Mouse (Mus musculus) CH12.LX (cell line): ENCODE data around the gene Cntn4. TPM values are rescaled to one million over a fixed set of nuclear protein-coding genes. Genes with fewer than 3 reads are reported as not detected.

ENCODE experiments used
- DNase-seq: peaks from one replicate; pipeline ENCODE4 v3.0.0-alpha.2; 2013; ENCODE audit errors: extremely low read depth
- H3K27ac ChIP-seq: 2 replicates; pipeline ENCODE4 v1.5.1; 2012; ENCODE audit warnings: low read depth, mild to moderate bottlenecking, control low read depth, moderate library complexity; ENCODE audit not compliant: insufficient read depth
- H3K27me3 ChIP-seq: replicated peaks from 2 replicates; pipeline ENCODE3; 2012; ENCODE audit warnings: inconsistent platforms
- H3K36me3 ChIP-seq, 2 experiments: replicated peaks in 1 of 2; 2 replicates each; pipeline versions ENCODE3 to v1.6.1; 2012; ENCODE audit warnings: inconsistent platforms in 1 of 2, low read length in 1 of 2, mild to moderate bottlenecking in 1 of 2, mixed read lengths in 1 of 2, moderate library complexity in 1 of 2; ENCODE audit not compliant: control insufficient read depth in 1 of 2, insufficient read depth in 1 of 2
- H3K4me1 ChIP-seq, 2 experiments: 2 replicates each; pipeline ENCODE4 v1.6.1; 2012; ENCODE audit warnings: inconsistent platforms in 1 of 2, moderate library complexity in 1 of 2; ENCODE audit not compliant: insufficient read depth in 2 of 2, control insufficient read depth in 1 of 2
- H3K4me2 ChIP-seq: 2 replicates; pipeline ENCODE4 v1.6.1; 2012; ENCODE audit warnings: low read depth, mild to moderate bottlenecking, control low read depth; ENCODE audit not compliant: poor library complexity, insufficient read depth, severe bottlenecking
- H3K4me3 ChIP-seq, 3 experiments: fragments of 150-350 bp in 1 of 3; sonication (generic) in 1 of 3; replicated peaks in 1 of 3; 2 replicates each; pipeline versions ENCODE3 to v1.5.1; 2011 to 2012; ENCODE audit warnings: low read depth in 2 of 3, low read length in 2 of 3, mild to moderate bottlenecking in 2 of 3, moderate library complexity in 2 of 3, control low read depth in 1 of 3, improper control_type of control experiment in 1 of 3, inconsistent platforms in 1 of 3, mixed read lengths in 1 of 3; ENCODE audit not compliant: poor library complexity in 1 of 3
- H3K79me2 ChIP-seq: replicated peaks from 2 replicates; pipeline ENCODE4 v1.6.1; 2012; ENCODE audit warnings: mild to moderate bottlenecking, moderate library complexity; ENCODE audit not compliant: control insufficient read depth, poor library complexity, insufficient read depth, severe bottlenecking; ENCODE audit errors: extremely low read depth
- H3K9ac ChIP-seq: 2 replicates; pipeline ENCODE4 v1.6.1; 2012; ENCODE audit warnings: low read depth, mild to moderate bottlenecking, control low read depth, moderate library complexity; ENCODE audit not compliant: insufficient read depth
- H3K9me3 ChIP-seq: replicated peaks from 2 replicates; pipeline ENCODE3; 2012; ENCODE audit warnings: low read length, inconsistent platforms, mixed read lengths
- E2F4 ChIP-seq: IDR thresholded peaks from 2 replicates; pipeline ENCODE4 v1.6.1; 2011; ENCODE audit warnings: low read depth, low read length, improper control_type of control experiment; ENCODE audit not compliant: insufficient replicate concordance
- KAT2A ChIP-seq: IDR thresholded peaks from 2 replicates; pipeline ENCODE4 v1.6.1; 2012; ENCODE audit warnings: low read length, improper control_type of control experiment, inconsistent platforms; ENCODE audit not compliant: insufficient replicate concordance
- MAX ChIP-seq: IDR thresholded peaks from 2 replicates; pipeline ENCODE4 v1.6.1; 2011; ENCODE audit warnings: low read length, improper control_type of control experiment
- MAZ ChIP-seq: IDR thresholded peaks from 2 replicates; pipeline ENCODE4 v1.6.1; 2012; ENCODE audit warnings: low read depth, mild to moderate bottlenecking, inconsistent platforms, low read length, improper control_type of control experiment, moderate library complexity
- MXI1 ChIP-seq: IDR thresholded peaks from 2 replicates; pipeline ENCODE4 v1.6.1; 2011; ENCODE audit warnings: mild to moderate bottlenecking, low read depth, low read length, improper control_type of control experiment
- NRF1 ChIP-seq: IDR thresholded peaks from 2 replicates; pipeline ENCODE4 v1.6.1; 2014; ENCODE audit warnings: low read depth, mild to moderate bottlenecking, inconsistent platforms, low read length, improper control_type of control experiment, moderate library complexity
- POLR2AphosphoS2 ChIP-seq: IDR thresholded peaks from 2 replicates; pipeline ENCODE4 v1.6.1; 2011; ENCODE audit warnings: low read depth, low read length, improper control_type of control experiment
- RCOR1 ChIP-seq: conservative IDR thresholded peaks from 2 replicates; pipeline ENCODE4 v1.6.1; 2012; ENCODE audit warnings: low read depth, mild to moderate bottlenecking, inconsistent platforms, low read length, improper control_type of control experiment
- SIN3A ChIP-seq: IDR thresholded peaks from 2 replicates; pipeline ENCODE4 v1.6.1; 2012; ENCODE audit warnings: low read length, improper control_type of control experiment, inconsistent platforms
- SMC3 ChIP-seq: IDR thresholded peaks from 2 replicates; pipeline ENCODE4 v1.6.1; 2011; ENCODE audit warnings: low read depth, low read length, improper control_type of control experiment
- TBP ChIP-seq: conservative IDR thresholded peaks from 2 replicates; pipeline ENCODE4 v1.6.1; 2011; ENCODE audit warnings: low read depth, low read length, improper control_type of control experiment
- USF1 ChIP-seq: IDR thresholded peaks from 2 replicates; pipeline ENCODE4 v1.6.1; 2014; ENCODE audit warnings: low read depth, mild to moderate bottlenecking, inconsistent platforms, low read length, improper control_type of control experiment
- USF2 ChIP-seq: conservative IDR thresholded peaks from 2 replicates; pipeline ENCODE4 v1.6.1; 2011; ENCODE audit warnings: low read depth, low read length, improper control_type of control experiment
- ZNF384 ChIP-seq: IDR thresholded peaks from 2 replicates; pipeline ENCODE4 v1.6.1; 2012; ENCODE audit warnings: low read depth, low read length, improper control_type of control experiment, inconsistent platforms
- dilution Hi-C: fragments of 300-500 bp; cut with MboI; formaldehyde crosslinking; loops from 2 replicates; pipeline ENCODE4 v1.14.3; 2020; ENCODE audit warnings: low sequenced_read_pairs; ENCODE audit not compliant: extremely low pct_unique_long_range_greater_than_20kb, extremely low pct_ligation_motif_present
- in situ Hi-C: fragments of 300-500 bp; cut with MboI; formaldehyde crosslinking; loops from 3 replicates; pipeline ENCODE4 v1.14.3; 2019; ENCODE audit warnings: low sequenced_read_pairs, low pct_ligation_motif_present, low pct_unique_long_range_greater_than_20kb, mixed read lengths
- polyA plus RNA-seq: library from polyadenylated mRNA; unstranded; fragments of >175 nt; gene quantifications from 2 replicates; pipeline ENCODE4 v1.2.1, GENCODE M21; 2012; ENCODE audit warnings: low read depth; ENCODE audit not compliant: insufficient read length
- total RNA-seq, 2 experiments: library from RNA; depleted of rRNA; stranded (reverse); fragments of 300-350 nt in 1 of 2; fragments of >200 nt in 1 of 2; gene quantifications; 2 replicates each; pipeline ENCODE4 v1.2.3; 2012 to 2014

The Cntn4 gene
- total and polyA plus RNA-seq, 3 experiments = 0.14 TPM; not detected in 2

- no peak overlapping the region for H3K4me3 ChIP-seq
- no peaks in the 10 kb centered on the region for H3K36me3 ChIP-seq
- dilution Hi-C loops = no loop called here
- no peak for TF ChIP-seq RCOR1
- TF ChIP-seq, all 38 proteins: peak for 0
- Histone ChIP-seq H3K27me3 (no peaks in the 10 kb centered on the region), H3K27ac (no peak overlapping the region), H3K4me1 (no peaks in the 10 kb centered on the region), H3K79me2 (no peaks in the 10 kb centered on the region), H3K9ac (no peak overlapping the region), H3K4me2 (no peak overlapping the region), H3K9me3 (no peaks in the 10 kb centered on the region)
- in situ Hi-C loops = no loop called here
- DNase-seq = no peak
Observed at GRCm38 (mm10) chr6:106387833-106388406, 710.5 kb downstream of the Cntn4 start.

- Histone ChIP-seq H3K27ac (no peak overlapping the region), H3K4me2 (peak overlapping the region; percentile 31; the same call in 1 of the 2 replicates), H3K4me1 (peaks cover 0 to 20% of the 10 kb centered on the region in 2 experiments; a peak in 2 of 4 replicates), H3K4me3 (no peak overlapping the region), H3K9me3 (no peaks in the 10 kb centered on the region), H3K9ac (no peak overlapping the region), H3K36me3 (no peaks in the 10 kb centered on the region), H3K27me3 (no peaks in the 10 kb centered on the region), H3K79me2 (no peaks in the 10 kb centered on the region)
- DNase-seq = peak; percentile 50
- TF ChIP-seq ZNF384 (no peak), MAX (peak; percentile 61; the same call in 1 of the 2 replicates), USF2 (peak; percentile 42), USF1 (peak; percentile 37)
- in situ Hi-C loops (no loop called here), dilution Hi-C loops (no loop called here)
Observed at GRCm38 (mm10) chr6:106408014-106408413, 730.6 kb downstream of the Cntn4 start.

GRCm38 (mm10) chr6:106408634-106409033, 731.2 kb downstream of the Cntn4 start:
- dilution Hi-C loops = no loop called here
- no peak overlapping the region for H3K4me3 ChIP-seq
- H3K27ac ChIP-seq = no peak overlapping the region
- no peak overlapping the region for H3K9ac ChIP-seq
- H3K79me2 ChIP-seq = no peaks in the 10 kb centered on the region
- no peaks in the 10 kb centered on the region for H3K36me3 ChIP-seq
- peak; percentile 53 for DNase-seq
- no peaks in the 10 kb centered on the region for H3K9me3 ChIP-seq
- no peak for TF ChIP-seq USF2
- TF ChIP-seq KAT2A = no peak
- TF ChIP-seq E2F4 = no peak
- no peak for TF ChIP-seq MAZ
- no peak for TF ChIP-seq SIN3A
- TF ChIP-seq POLR2AphosphoS2 = no peak
- TF ChIP-seq NRF1 = no peak
- TF ChIP-seq SMC3 = no peak
- TF ChIP-seq MXI1 = no peak
- no peak for TF ChIP-seq TBP
- TF ChIP-seq, all 38 proteins: peak for 0
- H3K4me1 ChIP-seq = peaks cover 0 to 20% of the 10 kb centered on the region in 2 experiments; a peak in 2 of 4 replicates
- in situ Hi-C loops = no loop called here
- no peaks in the 10 kb centered on the region for H3K27me3 ChIP-seq
- H3K4me2 ChIP-seq = peak overlapping the region; percentile 6; the same call in 1 of the 2 replicates
